Mouse (Mus musculus) heart, postnatal 0 days (tissue): ENCODE measurements around the gene Flnc. TPM values are rescaled to one million over a fixed set of nuclear protein-coding genes. Genes with fewer than 3 reads are reported as not detected.
A peak's percentile ranks its signal among the peaks of the same experiment; 100 is the strongest.
"Not testable (repeated sequence)": the region's sequence is repeated elsewhere in the genome, so short reads cannot be mapped to it uniquely, and the experiment has no call there.

Source experiments
- ATAC-seq: fragments of 200-750 bp; cut with Nextera tagmentation; 2 replicates; pipeline ENCODE4 v1.8.0; 2017; ENCODE audit warnings: low read depth, moderate number of reproducible peaks, moderate library complexity; ENCODE audit not compliant: insufficient read depth
- DNase-seq: peaks from one replicate; pipeline ENCODE4 v3.0.0-alpha.2; 2016; ENCODE audit warnings: low spot score
- H3K27ac ChIP-seq: fragments of 300-500 bp; sonication (generic); 2 replicates; pipeline ENCODE4 v1.5.1; 2014; ENCODE audit warnings: low read depth, mild to moderate bottlenecking
- H3K27me3 ChIP-seq: fragments of 300-500 bp; sonication (generic); 2 replicates; pipeline ENCODE4 v1.6.1; 2014; ENCODE audit warnings: low read length, mixed read lengths; ENCODE audit not compliant: control insufficient read depth, insufficient read depth
- H3K36me3 ChIP-seq: fragments of 300-500 bp; sonication (generic); replicated peaks from 2 replicates; pipeline ENCODE4 v1.6.1; 2014; ENCODE audit warnings: low read length, mixed read lengths; ENCODE audit not compliant: control insufficient read depth, insufficient read depth
- H3K4me1 ChIP-seq: fragments of 300-500 bp; sonication (generic); 2 replicates; pipeline ENCODE4 v1.6.1; 2014; ENCODE audit warnings: antibody characterized with exemption; ENCODE audit not compliant: control insufficient read depth, insufficient read depth
- H3K4me2 ChIP-seq: fragments of 300-500 bp; sonication (generic); 2 replicates; pipeline ENCODE4 v1.6.1; 2014; ENCODE audit warnings: low read depth, mild to moderate bottlenecking, low read length, moderate library complexity
- H3K4me3 ChIP-seq: fragments of 300-500 bp; sonication (generic); 2 replicates; pipeline ENCODE4 v1.5.1; 2014; ENCODE audit warnings: low read depth, low read length
- H3K9ac ChIP-seq: fragments of 300-500 bp; sonication (generic); replicated peaks from 2 replicates; pipeline ENCODE4 v1.6.1; 2014; ENCODE audit warnings: low read depth, low read length, mixed read lengths
- H3K9me3 ChIP-seq: fragments of 300-500 bp; sonication (generic); replicated peaks from 2 replicates; pipeline ENCODE4 v1.6.1; 2016; ENCODE audit warnings: low read length; ENCODE audit not compliant: control insufficient read depth
- CTCF ChIP-seq: IDR thresholded peaks from 2 replicates; pipeline ENCODE4 v1.5.1; 2016; ENCODE audit warnings: antibody characterized with exemption, control low read depth, low read depth
- EP300 ChIP-seq: IDR thresholded peaks from 2 replicates; pipeline ENCODE4 v1.6.1; 2016; ENCODE audit warnings: antibody characterized with exemption, low read depth
- WGBS: fragments of 180-500 bp; shearing (Covaris S2); extraction: QIAGEN DNeasy Blood & Tissue Kit; methylation state at CpG from one replicate; pipeline ENCODE4 v1.1.7; 2014; 5-methylcytosine and 5-hydroxymethylcytosine counted together
- polyA plus RNA-seq: library from polyadenylated mRNA; unstranded; fragments of >200 nt; fragmentation: Nextera tagmentation; extraction: Ambion mirVana; gene quantifications from 2 replicates; pipeline ENCODE4 v1.2.1, GENCODE M21; 2015
- total RNA-seq: library from RNA; depleted of rRNA; stranded (reverse); fragments of >200 nt; gene quantifications from 2 replicates; pipeline ENCODE4 v1.2.3, GENCODE M21; 2014; ENCODE audit warnings: low replicate concordance; rRNA removed

Flnc gene
- total RNA-seq (241 and 301 TPM in 2 replicates), polyA plus RNA-seq (18.5 and 24.3 TPM in 2 replicates)

GRCm38 (mm10) chr6:29433038-29433803 is at the start of gene Flnc:
Gene Flnc (plus strand): TSS chr6:29433256.
- ATAC-seq (peak; percentile 39), DNase-seq (peak; percentile 76)
- Histone ChIP-seq H3K9ac (peak within 1 kb of the TSS; percentile 82), H3K4me2 (peak within 1 kb of the TSS; percentile 79), H3K27ac (peak within 1 kb of the TSS; percentile 96), H3K27me3 (no peaks in the 10 kb centered on the region), H3K4me1 (peaks cover 34% of the 10 kb centered on the region), H3K9me3 (no peaks in the 10 kb centered on the region), H3K4me3 (peak within 1 kb of the TSS; percentile 72), H3K36me3 (peaks cover 8% of the 10 kb centered on the region; the same call in 1 of the 2 replicates)
- TF ChIP-seq CTCF (no peak), EP300 (no peak)
- under 1% methylated on average over 61 of the region's 77 CpGs for WGBS

- Histone ChIP-seq H3K4me1 (peaks cover 15% of the 10 kb centered on the region), H3K4me2 (peak within 1 kb of the TSS; percentile 41), H3K9me3 (no peaks in the 10 kb centered on the region), H3K27ac (peak within 1 kb of the TSS; percentile 4; the same call in 1 of the 2 replicates), H3K27me3 (no peaks in the 10 kb centered on the region), H3K4me3 (peak within 1 kb of the TSS; percentile 25), H3K9ac (no peak within 1 kb of the TSS; the same call in 1 of the 2 replicates), H3K36me3 (no peaks in the 10 kb centered on the region)
- DNase-seq (peak; percentile 43), ATAC-seq (peak; percentile 70)
- WGBS = 5% methylated on average over 12 of the region's 12 CpGs
- no peak for TF ChIP-seq CTCF
- TF ChIP-seq EP300 = no peak
Measured at GRCm38 (mm10) chr6:29388052-29388518, 45.0 kb upstream of the Flnc start, which contains the start of gene Opn1sw. Gene Opn1sw (minus strand): TSS chr6:29388468.

GRCm38 (mm10) chr6:29388606-29389080 is 44.4 kb upstream of the Flnc start:
- peak overlapping the region; percentile 25 for H3K4me3 ChIP-seq
- 0 out of 2 replicates have a peak, but pooled peaks cover 3% of the 10 kb centered on the region for H3K27me3 ChIP-seq
- H3K4me1 ChIP-seq = peaks cover 15% of the 10 kb centered on the region
- peak; percentile 87 for DNase-seq
- 2% methylated on average over 11 of the region's 11 CpGs for WGBS
- ATAC-seq = peak; percentile 94
- H3K9me3 ChIP-seq = no peaks in the 10 kb centered on the region
- peak overlapping the region; percentile 41 for H3K4me2 ChIP-seq
- H3K9ac ChIP-seq = no peak overlapping the region
- H3K36me3 ChIP-seq = no peaks in the 10 kb centered on the region
- peak overlapping the region; percentile 4; the same call in 1 of the 2 replicates for H3K27ac ChIP-seq
- TF ChIP-seq EP300 = no peak
- no peak for TF ChIP-seq CTCF

GRCm38 (mm10) chr6:29389425-29389824 is 43.6 kb upstream of the Flnc start:
- DNase-seq (no peak), ATAC-seq (no peak)
- peaks cover 11% of the 10 kb centered on the region for H3K4me1 ChIP-seq
- WGBS = 48% methylated on average over 9 of the region's 9 CpGs
- H3K36me3 ChIP-seq = no peaks in the 10 kb centered on the region
- H3K27me3 ChIP-seq = 0 out of 2 replicates have a peak, but pooled peaks cover 8% of the 10 kb centered on the region
- TF ChIP-seq CTCF (no peak), EP300 (no peak)
- no peak overlapping the region for H3K27ac ChIP-seq
- no peak overlapping the region for H3K9ac ChIP-seq
- H3K4me2 ChIP-seq = no peak overlapping the region
- no peaks in the 10 kb centered on the region for H3K9me3 ChIP-seq
- no peak overlapping the region for H3K4me3 ChIP-seq

GRCm38 (mm10) chr6:29390500-29390899 is 42.6 kb upstream of the Flnc start:
- not testable (repeated sequence) for H3K4me2 ChIP-seq, H3K36me3 ChIP-seq, ATAC-seq, H3K27ac ChIP-seq, DNase-seq, H3K9ac ChIP-seq, H3K9me3 ChIP-seq, H3K27me3 ChIP-seq, H3K4me3 ChIP-seq
- peaks cover 11% of the 10 kb centered on the region for H3K4me1 ChIP-seq
- WGBS = 85% methylated on average over 1 of the region's 1 CpGs

GRCm38 (mm10) chr6:29391241-29391640 is 41.8 kb upstream of the Flnc start:
- ATAC-seq, H3K9ac ChIP-seq, H3K27ac ChIP-seq, H3K9me3 ChIP-seq, H3K36me3 ChIP-seq, DNase-seq, H3K4me3 ChIP-seq, H3K27me3 ChIP-seq, H3K4me2 ChIP-seq: not testable (repeated sequence)
- WGBS = 79% methylated on average over 8 of the region's 8 CpGs
- H3K4me1 ChIP-seq = peaks cover 15% of the 10 kb centered on the region
